Mouse (Mus musculus) natural killer cell, adult 2 months (primary cell): ENCODE measurements around the gene Pxt1.

Experiments
- DNase-seq, 2 experiments: peaks; one replicate each; pipeline ENCODE4 v3.0.0; 2022; ENCODE audit warnings: low spot score in 2 of 2

Pxt1 gene

GRCm38 (mm10) chr17:28947011-28947939, 3.6 kb upstream of the Pxt1 start:
- no peak for DNase-seq

- DNase-seq: no peak
Observed at GRCm38 (mm10) chr17:28944481-28944880, 841 bp upstream of the Pxt1 start.

- no peak for DNase-seq
Observed at GRCm38 (mm10) chr17:28942101-28942500, 1.5 kb downstream of the Pxt1 start.

- DNase-seq: no peak
Observed at GRCm38 (mm10) chr17:28940776-28941555, 2.7 kb downstream of the Pxt1 start.

- peak; percentile 54 to 67 for DNase-seq
Observed at GRCm38 (mm10) chr17:28936622-28937345, 6.9 kb downstream of the Pxt1 start.

GRCm38 (mm10) chr17:28936133-28936532, 7.5 kb downstream of the Pxt1 start:
- no peak for DNase-seq

- DNase-seq: no peak
Observed at GRCm38 (mm10) chr17:28934120-28934916, 9.3 kb downstream of the Pxt1 start.

GRCm38 (mm10) chr17:28932274-28932673, 11.4 kb downstream of the Pxt1 start:
- DNase-seq: no peak

- DNase-seq: peak; percentile 55 to 69
Observed at GRCm38 (mm10) chr17:28931436-28932211, 12.0 kb downstream of the Pxt1 start.

- DNase-seq: no peak
Observed at GRCm38 (mm10) chr17:28930392-28931074, 13.1 kb downstream of the Pxt1 start.

- no peak for DNase-seq
Observed at GRCm38 (mm10) chr17:28929369-28929768, 14.3 kb downstream of the Pxt1 start.

- DNase-seq: no peak
Observed at GRCm38 (mm10) chr17:28928004-28928403, 15.6 kb downstream of the Pxt1 start.

- DNase-seq: peak in 1 of 2 experiments; percentile 52
Observed at GRCm38 (mm10) chr17:28926866-28927635, 16.6 kb downstream of the Pxt1 start.

- peak; percentile 79 to 80 for DNase-seq
Observed at GRCm38 (mm10) chr17:28926380-28926779, 17.3 kb downstream of the Pxt1 start.

- peak in 1 of 2 experiments; percentile 34 for DNase-seq
Observed at GRCm38 (mm10) chr17:28924957-28925595, 18.6 kb downstream of the Pxt1 start.

- DNase-seq: no peak
Observed at GRCm38 (mm10) chr17:28922096-28922495, 21.5 kb downstream of the Pxt1 start.

GRCm38 (mm10) chr17:28921086-28921485, 22.6 kb downstream of the Pxt1 start:
- DNase-seq: no peak

GRCm38 (mm10) chr17:28916520-28916919, 27.1 kb downstream of the Pxt1 start:
- no peak for DNase-seq
